Mouse (Mus musculus) gastrocnemius, adult 8-10 months (tissue): ENCODE results near the gene Mindy4b-ps. TPM values are rescaled to one million over a fixed set of nuclear protein-coding genes. Genes with fewer than 3 reads are reported as not detected.

ENCODE experiments used
- DNase-seq, 2 experiments: peaks; one replicate each; pipeline ENCODE4 v3.0.0; 2022; ENCODE audit warnings: low spot score in 2 of 2
- total RNA-seq, 4 experiments: library from RNA; stranded (reverse); gene quantifications; 2 replicates each; pipeline ENCODE4 v1.2.4; 2022

Mindy4b-ps gene
- total RNA-seq, 4 experiments from 2014 or later: not detected

DNA sequence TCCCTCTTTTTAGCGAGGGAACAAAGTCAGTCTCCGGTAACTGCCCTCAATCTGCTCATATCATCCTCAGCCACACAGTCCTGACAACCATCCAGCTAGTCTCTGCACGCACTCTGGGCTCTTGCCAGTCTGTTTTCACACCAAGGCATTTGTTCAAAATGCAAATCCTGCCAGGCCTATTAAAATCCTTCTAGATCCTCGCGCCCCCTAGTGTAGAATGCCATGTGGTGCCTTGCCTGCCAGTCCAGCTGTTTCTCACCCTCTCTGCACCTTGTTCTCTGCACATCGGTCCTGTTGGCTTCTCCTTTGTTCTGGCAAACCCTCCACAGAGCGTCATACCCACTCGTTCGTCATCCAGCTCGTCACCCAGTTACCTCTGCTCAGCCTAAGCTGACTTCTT lies 36.2 kb downstream of the Mindy4b-ps start:
- DNase-seq: peak; percentile 15 to 29

DNA sequence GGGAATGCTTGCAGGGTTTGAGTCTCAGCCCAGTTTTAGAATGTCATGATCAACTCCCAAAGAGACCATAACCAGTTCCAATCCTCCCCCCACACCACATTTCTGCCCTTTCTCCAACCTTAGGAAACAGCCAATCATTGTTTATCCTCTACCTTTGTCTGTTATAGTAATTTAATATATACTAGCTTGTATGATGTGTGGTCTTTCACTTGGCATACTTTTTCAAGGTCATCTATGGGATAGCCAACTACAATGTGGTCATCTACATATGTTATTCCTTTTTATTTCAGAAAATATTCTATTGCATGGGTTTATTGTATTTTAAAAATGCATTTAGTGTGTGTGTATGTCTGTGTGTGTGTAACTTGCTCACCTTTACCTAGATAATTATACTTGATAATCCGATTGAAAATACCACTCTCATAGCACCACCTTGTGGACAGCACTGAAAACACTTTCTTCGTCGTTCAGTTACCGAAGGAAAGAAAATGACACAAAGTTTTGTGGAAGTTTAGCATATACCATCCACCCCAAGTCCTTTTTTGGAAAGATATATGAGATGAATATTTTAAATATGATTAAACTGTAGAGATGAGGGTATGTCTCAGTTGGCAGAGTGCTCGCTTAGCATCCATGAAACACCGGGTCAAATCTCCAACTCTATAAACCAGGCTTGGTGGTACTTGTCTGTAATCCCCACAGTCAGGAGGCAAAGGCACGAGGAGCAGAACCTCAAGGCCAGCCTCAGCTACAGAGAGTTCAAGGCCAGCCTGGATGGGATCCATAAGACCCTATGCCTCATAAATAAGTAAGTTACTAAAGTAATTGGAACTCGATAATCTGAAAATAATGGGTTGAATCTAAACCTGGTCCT lies 37.7 kb downstream of the Mindy4b-ps start:
- no peak for DNase-seq

- no peak for DNase-seq
Measured at GRCm38 (mm10) chr3:58783602-58784218, 38.4 kb downstream of the Mindy4b-ps start.

DNA sequence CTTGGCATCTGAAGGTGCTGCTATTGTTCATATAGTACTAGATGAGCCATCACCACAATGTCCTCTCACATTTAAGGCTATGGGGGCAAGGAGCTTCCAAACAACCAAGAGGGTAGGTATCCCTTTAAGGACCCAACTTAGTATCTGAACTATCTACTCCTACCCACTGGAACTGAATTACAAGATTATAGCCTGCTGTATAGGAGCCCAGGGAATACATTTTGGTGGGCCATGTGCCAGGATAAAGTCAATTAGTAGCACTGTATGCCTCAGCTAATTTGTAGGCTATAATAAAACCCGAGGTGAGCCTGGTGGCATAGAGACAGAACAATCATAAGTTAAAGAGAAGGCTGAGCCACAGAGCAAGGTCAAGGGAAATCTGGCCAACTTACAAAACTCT lies 65.7 kb downstream of the Mindy4b-ps start:
- no peak for DNase-seq

- no peak for DNase-seq
Measured at GRCm38 (mm10) chr3:58755769-58756168, 66.3 kb downstream of the Mindy4b-ps start.

GRCm38 (mm10) chr3:58754361-58754760 lies 67.8 kb downstream of the Mindy4b-ps start:
- DNase-seq: no peak

DNA sequence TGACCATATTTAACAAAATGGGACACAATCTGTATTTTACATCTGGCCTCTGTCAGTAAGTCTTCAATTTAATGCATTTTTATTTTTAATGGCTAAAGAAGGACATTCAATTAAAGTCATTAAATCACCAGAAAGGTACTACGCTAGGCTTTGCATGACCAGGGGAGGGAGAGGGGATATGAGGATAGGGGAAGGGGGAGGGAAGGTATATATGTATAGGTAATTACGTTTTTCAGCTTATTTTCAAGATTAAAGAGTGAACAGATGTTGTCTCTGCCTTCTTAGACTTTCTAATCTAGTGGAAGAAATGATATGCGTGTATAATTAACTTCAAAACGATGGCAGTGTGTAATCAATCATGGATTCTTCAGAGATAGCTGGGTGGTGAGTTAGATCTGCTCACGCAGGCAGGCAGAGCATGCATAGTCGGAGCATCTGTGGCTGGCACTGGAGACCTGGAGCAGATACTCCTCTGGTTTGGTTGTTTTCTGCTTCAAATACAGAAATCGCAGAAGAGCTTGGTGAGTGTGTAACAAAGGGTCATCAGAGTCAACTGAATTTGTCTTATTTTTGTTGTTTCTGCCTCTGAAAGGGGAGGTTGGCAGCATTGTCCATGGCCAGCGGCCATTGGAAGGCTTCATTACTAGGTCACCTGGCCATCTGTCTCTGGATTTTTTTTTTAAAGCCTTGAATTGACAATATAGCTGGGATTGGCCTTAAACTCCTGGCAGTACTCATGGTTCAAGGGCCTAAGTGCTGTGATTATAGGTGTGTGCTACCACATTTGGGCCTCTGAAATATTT lies 70.1 kb downstream of the Mindy4b-ps start:
- no peak for DNase-seq

- no peak for DNase-seq
Measured at GRCm38 (mm10) chr3:58748724-58749123, 73.4 kb downstream of the Mindy4b-ps start.

GRCm38 (mm10) chr3:58747924-58748323 lies 74.2 kb downstream of the Mindy4b-ps start:
- no peak for DNase-seq

DNA sequence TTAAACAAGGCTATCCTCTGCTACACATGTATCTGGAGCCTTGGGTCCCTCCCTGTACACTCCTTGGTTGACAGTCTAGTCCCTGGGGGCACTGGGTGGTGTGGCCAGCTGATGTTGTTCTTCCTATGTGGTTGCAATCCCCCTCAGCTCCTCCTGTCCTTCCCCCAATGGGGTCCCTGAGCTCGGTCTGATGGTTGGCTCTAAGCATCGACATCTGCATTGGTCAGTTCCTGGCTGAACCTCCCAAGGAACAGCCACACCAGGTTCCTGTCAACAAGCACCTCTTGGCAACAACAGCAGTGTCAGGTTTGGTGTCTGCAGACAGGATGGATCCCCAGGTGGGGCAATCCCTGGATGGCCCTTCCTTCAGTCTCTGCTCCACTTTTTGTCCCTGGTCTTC lies 82.6 kb downstream of the Mindy4b-ps start:
- DNase-seq: no peak

Other genes starting within 250 kb of the Mindy4b-ps start
- gene Selenot, start 245.7 kb downstream of the Mindy4b-ps start, total RNA-seq: 100 to 1,000 TPM; 121 to 128 (median 126) TPM
- gene Erich6, start 185.1 kb downstream of the Mindy4b-ps start, total RNA-seq: not detected
- gene Siah2, start 129.9 kb downstream of the Mindy4b-ps start, total RNA-seq: 10 to 100 TPM in 2 of 4 experiments, 1 to 10 TPM in 2; 8.5 to 11.6 (median 9.6) TPM
- gene Clrn1, start 63.0 kb upstream of the Mindy4b-ps start, total RNA-seq: not detected
- gene Med12l, start 183.5 kb upstream of the Mindy4b-ps start, total RNA-seq: under 1 TPM; 0.29 to 0.64 (median 0.34) TPM